ENCODE assay signal across 26 mouse cellular contexts in the genomic region with DNA sequence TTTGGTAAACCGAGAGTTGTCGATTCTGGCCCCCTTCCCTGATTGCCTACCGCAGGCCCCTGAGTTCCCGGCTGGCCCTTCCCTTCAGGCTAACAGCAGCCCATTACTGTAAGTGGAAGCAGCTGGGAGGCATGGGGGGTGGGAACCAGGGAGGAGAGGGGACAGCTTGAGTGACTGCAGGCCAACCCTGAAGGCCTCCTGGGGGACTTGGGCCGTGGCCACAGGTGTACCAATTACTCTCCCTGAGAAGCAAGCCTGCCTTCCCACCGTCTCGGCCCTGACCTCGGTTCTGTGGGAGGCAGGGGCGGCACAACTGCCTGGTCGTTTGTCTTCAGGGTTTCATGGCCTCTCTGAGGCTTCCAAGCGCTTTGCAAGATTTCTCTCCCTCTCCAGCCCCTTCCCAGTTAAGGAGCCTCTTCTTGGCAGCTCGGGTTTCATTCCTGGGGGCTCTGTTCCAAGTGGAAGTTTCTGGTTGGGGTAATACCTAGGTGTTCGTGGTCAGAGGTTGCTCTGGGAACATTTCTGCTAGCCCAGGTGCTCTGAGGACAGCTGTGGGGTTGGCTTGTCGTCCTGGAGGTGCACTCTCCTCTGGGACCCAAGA. TPM values are rescaled to one million over a fixed set of nuclear protein-coding genes. Genes with fewer than 3 reads are reported as not detected.
A peak's percentile ranks its signal among the peaks of the same experiment; 100 is the strongest.
DNase-seq lines count a peak whose midpoint lies in the region; ATAC-seq and TF ChIP-seq lines count a peak whose summit lies in the region.
"Had no signal": no experiment of that assay in that cellular context is flagged by ENCODE, and none has a peak within 500 bp of the region (broad histone marks: within the 10 kb centered on the region; RNA-seq: fewer than 3 reads in every experiment).

No protein-coding gene starts in this region.

- WGBS in heart, embryonic 10.5 days, result 26% methylated on average over 14 of the region's 14 CpGs
- WGBS in heart, adult 2 months, result 52% methylated on average over 14 of the region's 14 CpGs
- 53% methylated on average over 14 of the region's 14 CpGs for WGBS in midbrain, embryonic 11.5 days
- 49% methylated on average over 14 of the region's 14 CpGs for WGBS in midbrain, embryonic 14.5 days
- WGBS in embryonic facial prominence, embryonic 13.5 days, result 11% methylated on average over 14 of the region's 14 CpGs
- WGBS in limb, embryonic 14.5 days, result 9% methylated on average over 14 of the region's 14 CpGs

- no peak for TF ChIP-seq EP300 in heart, adult 2 months (IDR thresholded peaks at IDR 0.05; ENCODE audit: insufficient read depth, low read depth, low read length)

- no peaks in the 10 kb centered on the region for H3K79me2 ChIP-seq in heart, adult 2 months (replicated peaks; ENCODE audit: control insufficient read depth, insufficient read depth, low read length)

- H3K27me3 ChIP-seq in heart, embryonic 10.5 days (ENCODE audit: insufficient read depth, poor library complexity, severe bottlenecking), result peaks cover 38% of the 10 kb centered on the region
- no peaks in the 10 kb centered on the region for H3K27me3 ChIP-seq in heart, adult 2 months (ENCODE audit: control insufficient read depth, insufficient read depth, low read length)
- peaks cover 78% of the 10 kb centered on the region for H3K27me3 ChIP-seq in midbrain, embryonic 11.5 days (ENCODE audit: control insufficient read depth, insufficient read depth, low read length)
- H3K27me3 ChIP-seq in midbrain, embryonic 14.5 days (ENCODE audit: control insufficient read depth, insufficient read depth, low read length), result peaks cover 26% of the 10 kb centered on the region
- peaks cover 30% of the 10 kb centered on the region for H3K27me3 ChIP-seq in embryonic facial prominence, embryonic 13.5 days
- no peaks in the 10 kb centered on the region for H3K27me3 ChIP-seq in limb, embryonic 14.5 days (ENCODE audit: control insufficient read depth, insufficient read depth, low read length)

- intact Hi-C loops in heart, adult 2 months (cut with DNase I), result no loop called here

- no peak for TF ChIP-seq POLR2A in heart, adult 2 months (IDR thresholded peaks at IDR 0.05; ENCODE audit: insufficient read depth, low read depth, low read length)
- no peak for TF ChIP-seq POLR2A in limb, embryonic 14.5 days (IDR thresholded peaks at IDR 0.05; ENCODE audit: borderline replicate concordance, extremely low read depth, insufficient read depth, insufficient read length)

- H3K27ac ChIP-seq in heart, embryonic 10.5 days, result peak overlapping the region; percentile 4; the same call in 1 of the 2 replicates
- no peak overlapping the region for H3K27ac ChIP-seq in heart, adult 2 months
- H3K27ac ChIP-seq in midbrain, embryonic 11.5 days (ENCODE audit: low read depth, low read length), result no peak overlapping the region
- H3K27ac ChIP-seq in midbrain, embryonic 14.5 days (replicated peaks; ENCODE audit: low read depth, low read length), result no peak overlapping the region
- H3K27ac ChIP-seq in embryonic facial prominence, embryonic 13.5 days, result no peak overlapping the region
- 0 out of 2 replicates have a peak overlapping the region, but pooled peaks have one; percentile 49 for H3K27ac ChIP-seq in limb, embryonic 14.5 days (replicated peaks; ENCODE audit: low read depth, low read length)
- H3K27ac ChIP-seq: forebrain, embryonic 10.5 days; liver, embryonic 14.5 days; lung, embryonic 15.5 days; neural tube, embryonic 12.5 days had no signal

- H3K4me3 ChIP-seq in heart, embryonic 10.5 days, result 0 out of 2 replicates have a peak overlapping the region, but pooled peaks have one; percentile 16
- no peak overlapping the region for H3K4me3 ChIP-seq in heart, adult 2 months
- H3K4me3 ChIP-seq in midbrain, embryonic 11.5 days (ENCODE audit: low read depth, low read length), result no peak overlapping the region
- H3K4me3 ChIP-seq in midbrain, embryonic 14.5 days (replicated peaks; ENCODE audit: low read depth, low read length), result no peak overlapping the region
- no peak overlapping the region for H3K4me3 ChIP-seq in embryonic facial prominence, embryonic 13.5 days
- H3K4me3 ChIP-seq in limb, embryonic 14.5 days (replicated peaks; ENCODE audit: low read length), result no peak overlapping the region
- H3K4me3 ChIP-seq: forebrain, embryonic 10.5 days; lung, embryonic 15.5 days; neural tube, embryonic 12.5 days had no signal

- H3K4me1 ChIP-seq in heart, embryonic 10.5 days, result peaks cover 9% of the 10 kb centered on the region
- H3K4me1 ChIP-seq in heart, adult 2 months (ENCODE audit: control insufficient read depth, insufficient read depth, low read length), result no peaks in the 10 kb centered on the region
- H3K4me1 ChIP-seq in midbrain, embryonic 11.5 days (ENCODE audit: control insufficient read depth, insufficient read depth, low read length), result no peaks in the 10 kb centered on the region
- H3K4me1 ChIP-seq in midbrain, embryonic 14.5 days (ENCODE audit: control insufficient read depth, insufficient read depth, low read length), result no peaks in the 10 kb centered on the region
- H3K4me1 ChIP-seq in embryonic facial prominence, embryonic 13.5 days, result peaks cover 15% of the 10 kb centered on the region
- peaks cover 11% of the 10 kb centered on the region for H3K4me1 ChIP-seq in limb, embryonic 14.5 days (ENCODE audit: control insufficient read depth, insufficient read depth, low read length)
- H3K4me1 ChIP-seq: lung, embryonic 15.5 days had no signal

- no peak for ATAC-seq in midbrain, embryonic 11.5 days (ENCODE audit: low FRiP score)
- no peak for ATAC-seq in midbrain, embryonic 14.5 days (ENCODE audit: low FRiP score, low TSS enrichment)
- ATAC-seq in embryonic facial prominence, embryonic 13.5 days (ENCODE audit: insufficient number of reproducible peaks, insufficient read depth, low FRiP score, low TSS enrichment, low read depth), result no peak
- ATAC-seq in limb, embryonic 14.5 days (ENCODE audit: low FRiP score, low read depth), result peak; percentile 55
- ATAC-seq: inflammation-experienced regulatory T-cells, adult 6 months had no signal

- no peaks in the 10 kb centered on the region for H3K36me3 ChIP-seq in heart, embryonic 10.5 days
- no peaks in the 10 kb centered on the region for H3K36me3 ChIP-seq in heart, adult 2 months (ENCODE audit: control insufficient read depth, insufficient read depth, low read length)
- H3K36me3 ChIP-seq in midbrain, embryonic 11.5 days (ENCODE audit: control insufficient read depth, insufficient read depth, low read length), result no peaks in the 10 kb centered on the region
- no peaks in the 10 kb centered on the region for H3K36me3 ChIP-seq in midbrain, embryonic 14.5 days (ENCODE audit: control insufficient read depth, insufficient read depth, low read length)
- H3K36me3 ChIP-seq in embryonic facial prominence, embryonic 13.5 days, result no peaks in the 10 kb centered on the region
- no peaks in the 10 kb centered on the region for H3K36me3 ChIP-seq in limb, embryonic 14.5 days (ENCODE audit: control insufficient read depth, insufficient read depth, low read length)
- H3K36me3 ChIP-seq: forebrain, embryonic 10.5 days; lung, embryonic 15.5 days; neural tube, embryonic 12.5 days had no signal

- no peak overlapping the region for H3K4me2 ChIP-seq in midbrain, embryonic 11.5 days
- H3K4me2 ChIP-seq in midbrain, embryonic 14.5 days (ENCODE audit: low read length), result no peak overlapping the region
- H3K4me2 ChIP-seq in embryonic facial prominence, embryonic 13.5 days, result no peak overlapping the region; the same call in 1 of the 2 replicates
- no peak overlapping the region; the same call in 1 of the 2 replicates for H3K4me2 ChIP-seq in limb, embryonic 14.5 days (replicated peaks; ENCODE audit: low read depth, low read length, severe bottlenecking)
- H3K4me2 ChIP-seq: lung, embryonic 15.5 days; neural tube, embryonic 12.5 days had no signal

- DNase-seq in heart, embryonic 10.5 days (ENCODE audit: low spot score), result no peak
- DNase-seq in heart, adult 2 months, result no peak
- DNase-seq in midbrain, embryonic 11.5 days (ENCODE audit: low spot score, missing footprints), result peak; percentile 79
- DNase-seq in midbrain, embryonic 14.5 days, result no peak
- DNase-seq in limb, embryonic 14.5 days (ENCODE audit: low spot score), result no peak
- DNase-seq in right cerebral cortex, postnatal 25 days, result no peak
- no peak for DNase-seq in thymus, postnatal 14 days
- DNase-seq: adrenal gland, postnatal 14 days; cerebellum, adult 11 months; gastrocnemius, postnatal 14 days; kidney, postnatal 14 days; lung, postnatal 4 days; thymus, adult 18-20 months had no signal

- no peak for TF ChIP-seq CTCF in heart, adult 2 months (IDR thresholded peaks at IDR 0.05)

- no peaks in the 10 kb centered on the region for H3K9me3 ChIP-seq in heart, embryonic 10.5 days
- H3K9me3 ChIP-seq in midbrain, embryonic 11.5 days (ENCODE audit: control insufficient read depth, low read length), result no peaks in the 10 kb centered on the region
- H3K9me3 ChIP-seq in midbrain, embryonic 14.5 days (ENCODE audit: control insufficient read depth, low read length), result no peaks in the 10 kb centered on the region
- H3K9me3 ChIP-seq in embryonic facial prominence, embryonic 13.5 days, result no peaks in the 10 kb centered on the region
- no peaks in the 10 kb centered on the region for H3K9me3 ChIP-seq in limb, embryonic 14.5 days (ENCODE audit: control insufficient read depth, low read length)
- H3K9me3 ChIP-seq: forebrain, embryonic 10.5 days; lung, embryonic 15.5 days; neural tube, embryonic 12.5 days had no signal

- H3K9ac ChIP-seq in heart, adult 2 months (ENCODE audit: low read depth, low read length), result no peak overlapping the region
- H3K9ac ChIP-seq in midbrain, embryonic 11.5 days (ENCODE audit: low read length), result no peak overlapping the region
- H3K9ac ChIP-seq in midbrain, embryonic 14.5 days (replicated peaks; ENCODE audit: low read length), result no peak overlapping the region
- 0 out of 2 replicates have a peak overlapping the region, but pooled peaks have one; percentile 7 for H3K9ac ChIP-seq in embryonic facial prominence, embryonic 13.5 days
- H3K9ac ChIP-seq in limb, embryonic 14.5 days (ENCODE audit: low read depth, low read length, severe bottlenecking), result no peak overlapping the region
- H3K9ac ChIP-seq: liver, embryonic 14.5 days; lung, embryonic 15.5 days; neural tube, embryonic 12.5 days had no signal

RNA-seq across cellular contexts. Expression of a gene that starts 16.9 kb away (rescaled TPM):
- 1.9 and 8.8 TPM in 2 replicates for polyA plus RNA-seq in heart, embryonic 10.5 days (2016; fragmentation: Nextera tagmentation; extraction: Ambion mirVana)
- total RNA-seq in heart, adult 2 months (2021), result not detected
- not detected in 2 replicates for polyA plus RNA-seq in heart, adult 2 months (2012; rRNA removed)
- 8.5 and 11.4 TPM in 2 replicates for polyA plus RNA-seq in midbrain, embryonic 11.5 days (2014; fragmentation: Nextera tagmentation; extraction: Ambion mirVana)
- 0.18 and 0.54 TPM in 2 replicates for polyA plus RNA-seq in midbrain, embryonic 14.5 days (2014; fragmentation: Nextera tagmentation; extraction: Ambion mirVana)
- polyA plus RNA-seq in embryonic facial prominence, embryonic 13.5 days (2015; fragmentation: Nextera tagmentation; extraction: Ambion mirVana), result 1.6 and 2.5 TPM in 2 replicates
- 1.1 and 1.5 TPM in 2 replicates for polyA plus RNA-seq in limb, embryonic 14.5 days (2012; rRNA removed)
- polyA plus RNA-seq in limb, embryonic 14.5 days (2014; fragmentation: Nextera tagmentation; extraction: Ambion mirVana), result 0.29 and 0.46 TPM in 2 replicates
- total RNA-seq: adrenal gland, postnatal 14 days; CH12.LX; gastrocnemius, postnatal 14 days; heart, adult 8-10 months; hematopoietic stem cell, adult 5-6 weeks; layer of hippocampus, adult 8-10 months; left cerebral cortex, postnatal 36 days; MEL had no signal
- polyA plus RNA-seq: inflammation-experienced regulatory T-cells, adult 6 months; lung, embryonic 15.5 days; neural tube, embryonic 12.5 days; small intestine, adult 2 months had no signal

RNA-seq across cellular contexts. Expression of a gene that starts 23.6 kb away (rescaled TPM):
- polyA plus RNA-seq in heart, embryonic 10.5 days (2016; fragmentation: Nextera tagmentation; extraction: Ambion mirVana), result 12.3 and 13.6 TPM in 2 replicates
- 10 to 100 TPM; 15.6 to 15.7 TPM for total RNA-seq in heart, adult 2 months (2021)
- 25.2 and 28.0 TPM in 2 replicates for polyA plus RNA-seq in heart, adult 2 months (2012; rRNA removed)
- 9.3 and 10.4 TPM in 2 replicates for polyA plus RNA-seq in midbrain, embryonic 11.5 days (2014; fragmentation: Nextera tagmentation; extraction: Ambion mirVana)
- 7.6 and 26.4 TPM in 2 replicates for polyA plus RNA-seq in midbrain, embryonic 14.5 days (2014; fragmentation: Nextera tagmentation; extraction: Ambion mirVana)
- 16.8 and 17.7 TPM in 2 replicates for polyA plus RNA-seq in embryonic facial prominence, embryonic 13.5 days (2015; fragmentation: Nextera tagmentation; extraction: Ambion mirVana)
- 130 and 162 TPM in 2 replicates for polyA plus RNA-seq in limb, embryonic 14.5 days (2012; rRNA removed)
- polyA plus RNA-seq in limb, embryonic 14.5 days (2014; fragmentation: Nextera tagmentation; extraction: Ambion mirVana), result 20.2 and 21.7 TPM in 2 replicates

RNA-seq across cellular contexts. Expression of a gene that starts 57.9 kb away (rescaled TPM):
- 39.6 and 52.5 TPM in 2 replicates for polyA plus RNA-seq in heart, embryonic 10.5 days (2016; fragmentation: Nextera tagmentation; extraction: Ambion mirVana)
- total RNA-seq in heart, adult 2 months (2021), result 10 to 100 TPM; 70.8 to 81.9 TPM
- 22.4 and 49.3 TPM in 2 replicates for polyA plus RNA-seq in heart, adult 2 months (2012; rRNA removed)
- 68.8 and 78.9 TPM in 2 replicates for polyA plus RNA-seq in midbrain, embryonic 11.5 days (2014; fragmentation: Nextera tagmentation; extraction: Ambion mirVana)
- 95.8 and 118 TPM in 2 replicates for polyA plus RNA-seq in midbrain, embryonic 14.5 days (2014; fragmentation: Nextera tagmentation; extraction: Ambion mirVana)
- 70.7 and 74.5 TPM in 2 replicates for polyA plus RNA-seq in embryonic facial prominence, embryonic 13.5 days (2015; fragmentation: Nextera tagmentation; extraction: Ambion mirVana)
- 79.8 and 85.3 TPM in 2 replicates for polyA plus RNA-seq in limb, embryonic 14.5 days (2012; rRNA removed)
- polyA plus RNA-seq in limb, embryonic 14.5 days (2014; fragmentation: Nextera tagmentation; extraction: Ambion mirVana), result 59.0 and 66.9 TPM in 2 replicates

Comparison
In these comparisons a context has a peak if more than half of its experiments do, and no peak if none do; other contexts are left out.
1. H3K27ac ChIP-seq: peak in heart, embryonic 10.5 days (single experiment) and limb, embryonic 14.5 days (single experiment); none in heart, adult 2 months (single experiment), midbrain, embryonic 11.5 days (single experiment), midbrain, embryonic 14.5 days (single experiment) and embryonic facial prominence, embryonic 13.5 days (single experiment).